Mouse (Mus musculus) colon, adult 2 months (tissue): Measurements from ENCODE around the gene Adk. TPM values are rescaled to one million over a fixed set of nuclear protein-coding genes. Genes with fewer than 3 reads are reported as not detected.

Experiments
- polyA plus RNA-seq: library from polyadenylated mRNA; depleted of rRNA; stranded (reverse); fragments of >200 nt; gene quantifications from 2 replicates; pipeline ENCODE4 v1.2.3, GENCODE M21; 2012; rRNA removed

The Adk gene
- 30.9 and 34.0 TPM in 2 replicates for polyA plus RNA-seq

DNA sequence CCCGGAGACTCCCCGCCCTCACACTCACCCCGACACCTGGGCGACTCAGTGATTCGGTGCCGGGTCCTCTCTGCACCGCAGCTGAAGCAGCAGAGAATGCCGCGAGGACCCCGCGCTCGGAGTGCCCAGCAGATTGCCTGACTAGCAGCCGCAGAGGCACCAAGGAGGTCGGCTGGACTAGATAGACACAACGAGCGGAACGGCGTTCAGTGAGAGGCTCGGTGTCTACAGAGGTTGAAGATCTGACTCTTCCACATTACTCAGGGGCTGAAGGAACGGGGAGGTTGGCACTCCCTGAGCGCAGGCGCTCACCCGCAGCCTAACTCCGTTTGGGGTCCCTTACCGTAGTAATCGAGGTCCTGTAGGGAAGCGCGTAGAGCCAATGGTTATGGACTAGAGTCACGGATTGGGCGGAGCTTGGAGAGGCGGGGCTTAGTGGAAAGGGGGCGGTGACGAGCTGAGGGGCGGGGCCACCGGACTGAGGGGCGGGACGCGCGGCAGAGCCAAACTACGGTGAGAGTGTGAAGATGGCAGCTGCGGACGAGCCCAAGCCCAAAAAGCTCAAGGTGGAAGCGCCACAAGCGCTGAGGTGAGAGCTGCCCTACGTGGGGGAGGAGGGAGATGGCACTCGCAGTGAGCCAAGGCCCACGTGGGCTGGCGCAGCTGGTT lies at the start of gene Adk, which contains the start of gene Ap3m1:
TSS of gene Adk (plus strand) at position 463 of the 669 bp plus-strand sequence.
TSS of gene Ap3m1 (minus strand) at position 397 of the 669 bp plus-strand sequence.

DNA sequence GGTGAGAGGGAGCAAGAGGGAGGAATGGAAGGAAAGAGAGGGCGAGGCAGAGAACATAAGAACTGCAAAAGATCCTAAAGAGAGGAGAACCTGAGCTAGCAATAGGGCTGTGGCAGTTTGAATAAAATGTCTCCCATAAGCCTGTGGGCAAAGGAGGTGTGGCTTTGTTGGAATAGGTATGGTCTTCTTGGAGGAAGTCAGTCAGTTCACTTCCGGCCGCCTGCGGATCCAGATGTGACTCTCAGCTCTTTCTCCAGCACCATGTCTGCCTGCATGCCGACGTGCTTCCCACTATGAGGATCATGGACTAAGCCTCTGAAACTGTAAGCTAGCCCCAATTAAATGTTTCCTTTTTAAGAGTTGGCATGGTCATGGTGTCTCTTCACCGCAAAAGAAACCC lies 428.9 kb downstream of the Adk start, which contains the start of gene Kat6b:
TSS of gene Kat6b (plus strand) at position 204 of the 400 bp plus-strand sequence.

Other genes starting within 250 kb of the Adk start
- gene Plau, start 215.9 kb upstream of the Adk start, polyA plus RNA-seq, result 6.3 and 7.1 TPM in 2 replicates
- gene Vcl, start 123.2 kb upstream of the Adk start, polyA plus RNA-seq, result 48.8 and 56.2 TPM in 2 replicates
- gene Ap3m1, start 66 bp upstream of the Adk start, polyA plus RNA-seq, result 11.6 and 17.9 TPM in 2 replicates